Mouse (Mus musculus) heart, embryonic 15.5 days (tissue): ENCODE data around the gene Wnt5a. TPM values are rescaled to one million over a fixed set of nuclear protein-coding genes. Genes with fewer than 3 reads are reported as not detected.

Experiments used
- ATAC-seq: fragments of 200-750 bp; cut with Nextera tagmentation; replicated peaks from 2 replicates; pipeline ENCODE4 v1.8.0; 2017; ENCODE audit warnings: low read depth, moderate TSS enrichment; ENCODE audit not compliant: insufficient number of reproducible peaks, insufficient read depth, low FRiP score
- H3K27ac ChIP-seq: fragments of 300-500 bp; sonication (generic); 2 replicates; pipeline ENCODE4 v1.5.1; 2015; ENCODE audit warnings: mild to moderate bottlenecking, inconsistent platforms
- H3K27me3 ChIP-seq: fragments of 300-500 bp; sonication (generic); 2 replicates; pipeline ENCODE4 v1.6.1; 2015; ENCODE audit warnings: inconsistent platforms
- H3K36me3 ChIP-seq: fragments of 300-500 bp; sonication (generic); 2 replicates; pipeline ENCODE4 v1.6.1; 2015; ENCODE audit warnings: mild to moderate bottlenecking, inconsistent platforms
- H3K4me1 ChIP-seq: fragments of 300-500 bp; sonication (generic); replicated peaks from 2 replicates; pipeline ENCODE4 v1.6.1; 2015; ENCODE audit warnings: inconsistent platforms
- H3K4me2 ChIP-seq: fragments of 300-500 bp; sonication (generic); 2 replicates; pipeline ENCODE4 v1.6.1; 2015; ENCODE audit warnings: inconsistent platforms, mild to moderate bottlenecking, moderate library complexity
- H3K4me3 ChIP-seq: fragments of 300-500 bp; sonication (generic); 2 replicates; pipeline ENCODE4 v1.5.1; 2015; ENCODE audit warnings: mild to moderate bottlenecking, inconsistent platforms
- H3K9ac ChIP-seq: fragments of 300-500 bp; sonication (generic); 2 replicates; pipeline ENCODE4 v1.6.1; 2015; ENCODE audit warnings: mild to moderate bottlenecking, inconsistent platforms
- H3K9me3 ChIP-seq: fragments of 300-500 bp; sonication (generic); replicated peaks from 2 replicates; pipeline ENCODE4 v1.6.1; 2016; ENCODE audit warnings: inconsistent platforms
- whole genome bisulfite sequencing: fragments of 180-500 bp; shearing (Covaris S2); methylation state at CpG from one replicate; pipeline ENCODE4 v1.1.7; 2015; ENCODE audit warnings: mixed read lengths; 5-methylcytosine and 5-hydroxymethylcytosine counted together
- polyA plus RNA-seq: library from polyadenylated mRNA; unstranded; fragments of >200 nt; fragmentation: Nextera tagmentation; extraction: Ambion mirVana; gene quantifications from 2 replicates; pipeline ENCODE4 v1.2.1, GENCODE M21; 2015

Gene Wnt5a
- polyA plus RNA-seq, 1 experiment from 2014 or later = 11.9 TPM

- no peak for ATAC-seq
- no peak overlapping the region for H3K4me2 ChIP-seq
Measured at GRCm38 (mm10) chr14:28494273-28494672, 10.3 kb upstream of the Wnt5a start.

GRCm38 (mm10) chr14:28501216-28501878 lies 3.2 kb upstream of the Wnt5a start:
- no peak overlapping the region for H3K27ac ChIP-seq
- no peaks in the 10 kb centered on the region for H3K9me3 ChIP-seq
- no peak overlapping the region for H3K4me3 ChIP-seq
- H3K4me1 ChIP-seq = peaks cover 11% of the 10 kb centered on the region
- ATAC-seq = no peak
- H3K27me3 ChIP-seq = peaks cover 21% of the 10 kb centered on the region; the same call in 1 of the 2 replicates
- no peaks in the 10 kb centered on the region for H3K36me3 ChIP-seq
- WGBS = 63% methylated on average over 12 of the region's 12 CpGs
- H3K4me2 ChIP-seq = no peak overlapping the region
- H3K9ac ChIP-seq = no peak overlapping the region

More at GRCm38 (mm10) chr14:28494273-28494672, 10.3 kb upstream of the Wnt5a start:
- Histone ChIP-seq H3K4me3 (no peak overlapping the region), H3K4me1 (no peaks in the 10 kb centered on the region), H3K9me3 (no peaks in the 10 kb centered on the region), H3K27ac (no peak overlapping the region), H3K36me3 (no peaks in the 10 kb centered on the region), H3K27me3 (no peaks in the 10 kb centered on the region), H3K9ac (no peak overlapping the region)
- 82% methylated on average over 5 of the region's 5 CpGs for WGBS

- Histone ChIP-seq H3K9me3 (no peaks in the 10 kb centered on the region), H3K9ac (no peak overlapping the region), H3K27ac (no peak overlapping the region), H3K4me1 (peaks cover 17% of the 10 kb centered on the region), H3K27me3 (peaks cover 21% of the 10 kb centered on the region), H3K36me3 (no peaks in the 10 kb centered on the region), H3K4me2 (no peak overlapping the region), H3K4me3 (no peak overlapping the region)
- no peak for ATAC-seq
- WGBS = 79% methylated on average over 2 of the region's 2 CpGs
Measured at GRCm38 (mm10) chr14:28503276-28503675, 1.3 kb upstream of the Wnt5a start.

GRCm38 (mm10) chr14:28505051-28505585 lies 568 bp downstream of the Wnt5a start:
- H3K4me2 ChIP-seq = peak overlapping the region; percentile 92
- ATAC-seq = no peak
- H3K27ac ChIP-seq = peak overlapping the region; percentile 88
- H3K9me3 ChIP-seq = no peaks in the 10 kb centered on the region
- H3K9ac ChIP-seq = peak overlapping the region; percentile 72
- no peaks in the 10 kb centered on the region for H3K36me3 ChIP-seq
- WGBS = under 1% methylated on average over 22 of the region's 22 CpGs
- peaks cover 23% of the 10 kb centered on the region for H3K27me3 ChIP-seq
- H3K4me1 ChIP-seq = peaks cover 34% of the 10 kb centered on the region
- H3K4me3 ChIP-seq = peak overlapping the region; percentile 78

GRCm38 (mm10) chr14:28505586-28506375 lies 1.2 kb downstream of the Wnt5a start:
- peak overlapping the region; percentile 78 for H3K4me3 ChIP-seq
- under 1% methylated on average over 62 of the region's 62 CpGs for WGBS
- H3K9me3 ChIP-seq = no peaks in the 10 kb centered on the region
- peak overlapping the region; percentile 92 for H3K4me2 ChIP-seq
- no peak for ATAC-seq
- no peaks in the 10 kb centered on the region for H3K36me3 ChIP-seq
- peaks cover 41% of the 10 kb centered on the region for H3K4me1 ChIP-seq
- H3K27ac ChIP-seq = peak overlapping the region; percentile 88
- peak overlapping the region; percentile 72 for H3K9ac ChIP-seq
- H3K27me3 ChIP-seq = peaks cover 29% of the 10 kb centered on the region

GRCm38 (mm10) chr14:28506376-28506831 lies 1.9 kb downstream of the Wnt5a start:
- H3K27ac ChIP-seq = peak overlapping the region; percentile 88
- peaks cover 26% of the 10 kb centered on the region for H3K27me3 ChIP-seq
- peak overlapping the region; percentile 92 for H3K4me2 ChIP-seq
- peak overlapping the region; percentile 72 for H3K9ac ChIP-seq
- H3K9me3 ChIP-seq = no peaks in the 10 kb centered on the region
- under 1% methylated on average over 29 of the region's 29 CpGs for WGBS
- peak overlapping the region; percentile 78 for H3K4me3 ChIP-seq
- ATAC-seq = peak; percentile 15; the same call in 1 of the 2 replicates
- H3K36me3 ChIP-seq = no peaks in the 10 kb centered on the region
- H3K4me1 ChIP-seq = peaks cover 45% of the 10 kb centered on the region

GRCm38 (mm10) chr14:28507011-28507410 lies 2.5 kb downstream of the Wnt5a start:
- Histone ChIP-seq H3K4me1 (peaks cover 46% of the 10 kb centered on the region), H3K9me3 (no peaks in the 10 kb centered on the region), H3K4me2 (peak overlapping the region; percentile 92), H3K27ac (peak overlapping the region; percentile 88), H3K36me3 (no peaks in the 10 kb centered on the region), H3K9ac (peak overlapping the region; percentile 72), H3K4me3 (peak overlapping the region; percentile 78), H3K27me3 (peaks cover 32% of the 10 kb centered on the region)
- no peak for ATAC-seq
- under 1% methylated on average over 15 of the region's 15 CpGs for WGBS

GRCm38 (mm10) chr14:28507471-28507870 lies 2.9 kb downstream of the Wnt5a start:
- H3K27ac ChIP-seq = peak overlapping the region; percentile 88; the same call in 1 of the 2 replicates
- H3K27me3 ChIP-seq = peaks cover 33% of the 10 kb centered on the region
- H3K9me3 ChIP-seq = no peaks in the 10 kb centered on the region
- peak overlapping the region; percentile 78 for H3K4me3 ChIP-seq
- H3K4me1 ChIP-seq = peaks cover 46% of the 10 kb centered on the region
- H3K9ac ChIP-seq = peak overlapping the region; percentile 72
- H3K4me2 ChIP-seq = peak overlapping the region; percentile 92
- no peak for ATAC-seq
- H3K36me3 ChIP-seq = no peaks in the 10 kb centered on the region
- WGBS = under 1% methylated on average over 18 of the region's 18 CpGs

- Histone ChIP-seq H3K4me3 (peak overlapping the region; percentile 78), H3K36me3 (no peaks in the 10 kb centered on the region), H3K9ac (peak overlapping the region; percentile 52; the same call in 1 of the 2 replicates), H3K9me3 (no peaks in the 10 kb centered on the region), H3K27ac (no peak overlapping the region), H3K4me2 (peak overlapping the region; percentile 92), H3K4me1 (peaks cover 46% of the 10 kb centered on the region), H3K27me3 (peaks cover 30% of the 10 kb centered on the region)
- WGBS = 28% methylated on average over 27 of the region's 27 CpGs
- ATAC-seq = no peak
Measured at GRCm38 (mm10) chr14:28508288-28509258, 4.0 kb downstream of the Wnt5a start.

GRCm38 (mm10) chr14:28509441-28510340 lies 5.1 kb downstream of the Wnt5a start:
- H3K36me3 ChIP-seq = no peaks in the 10 kb centered on the region
- no peaks in the 10 kb centered on the region for H3K9me3 ChIP-seq
- peak overlapping the region; percentile 78 for H3K4me3 ChIP-seq
- H3K4me2 ChIP-seq = peak overlapping the region; percentile 92
- peaks cover 41% of the 10 kb centered on the region for H3K4me1 ChIP-seq
- ATAC-seq = no peak
- H3K9ac ChIP-seq = peak overlapping the region; percentile 52
- H3K27ac ChIP-seq = no peak overlapping the region
- WGBS = 2% methylated on average over 47 of the region's 47 CpGs
- peaks cover 30% of the 10 kb centered on the region for H3K27me3 ChIP-seq
